ENCODE assay signal across 8 mouse cellular contexts in genomic region chr2:55090332-55090731, GRCm38 (mm10).
A peak's percentile ranks its signal among the peaks of the same experiment; 100 is the strongest.
DNase-seq lines count a peak whose midpoint lies in the region; ATAC-seq lines count a peak whose summit lies in the region.

No protein-coding gene starts in this region.

- no peak overlapping the region for H3K4me3 ChIP-seq in embryonic facial prominence, embryonic 11.5 days (ENCODE audit: low read depth, low read length)

- no peaks in the 10 kb centered on the region for H3K36me3 ChIP-seq in embryonic facial prominence, embryonic 11.5 days (replicated peaks; ENCODE audit: control insufficient read depth, insufficient read depth, low read depth, low read length)

- ATAC-seq in embryonic facial prominence, embryonic 11.5 days (replicated peaks; ENCODE audit: insufficient number of reproducible peaks, low FRiP score, low TSS enrichment, low read depth): no peak
- no peak for ATAC-seq in megakaryocyte, adult 5-6 weeks (ENCODE audit: poor library complexity, severe bottlenecking)

- no peak overlapping the region for H3K27ac ChIP-seq in embryonic facial prominence, embryonic 11.5 days (replicated peaks; ENCODE audit: low read depth, low read length)

- H3K9ac ChIP-seq in embryonic facial prominence, embryonic 11.5 days (replicated peaks; ENCODE audit: low read length): no peak overlapping the region

- no peaks in the 10 kb centered on the region for H3K9me3 ChIP-seq in embryonic facial prominence, embryonic 11.5 days (replicated peaks; ENCODE audit: control insufficient read depth, low read length)

- no peaks in the 10 kb centered on the region for H3K4me1 ChIP-seq in embryonic facial prominence, embryonic 11.5 days (ENCODE audit: control insufficient read depth, insufficient read depth, low read length)

- 26% methylated on average over 3 of the region's 3 CpGs for WGBS in embryonic facial prominence, embryonic 11.5 days

- H3K4me2 ChIP-seq in embryonic facial prominence, embryonic 11.5 days (ENCODE audit: low read depth, low read length): no peak overlapping the region

- no peaks in the 10 kb centered on the region for H3K27me3 ChIP-seq in embryonic facial prominence, embryonic 11.5 days (ENCODE audit: control insufficient read depth, insufficient read depth, low read length)

- peak; percentile 46 for DNase-seq in kidney, postnatal 10 days
- DNase-seq in kidney, adult 11 months: no peak
- DNase-seq in NIH3T3 (ENCODE audit: low read depth): peak; percentile 71
- peak; percentile 66 for DNase-seq in embryonic facial prominence, embryonic 11.5 days (ENCODE audit: low spot score)
- DNase-seq in layer of hippocampus, postnatal 10 days (ENCODE audit: low spot score in 2 of 2): peak; percentile 34 to 57
- peak; percentile 62 for DNase-seq in right cerebral cortex, postnatal 14 days
- no peak for DNase-seq in lung, postnatal 25 days (ENCODE audit: low spot score)

Comparison
In these comparisons a context has a peak if more than half of its experiments do, and no peak if none do; other contexts are left out.
1. DNase-seq: peak in kidney, postnatal 10 days (single experiment), NIH3T3 (single experiment), embryonic facial prominence, embryonic 11.5 days (single experiment), layer of hippocampus, postnatal 10 days (2 of 2) and right cerebral cortex, postnatal 14 days (single experiment); none in kidney, adult 11 months (single experiment) and lung, postnatal 25 days (single experiment).